Mouse (Mus musculus) heart, embryonic 16.5 days (tissue): ENCODE measurements around the gene Stambpl1. TPM values are rescaled to one million over a fixed set of nuclear protein-coding genes. Genes with fewer than 3 reads are reported as not detected.

ENCODE experiments used
- ATAC-seq: fragments of 200-750 bp; cut with Nextera tagmentation; replicated peaks from 2 replicates; pipeline ENCODE4 v1.8.0; 2017; ENCODE audit warnings: moderate number of reproducible peaks; ENCODE audit not compliant: insufficient read depth, low FRiP score; ENCODE audit errors: extremely low read depth
- H3K27ac ChIP-seq: fragments of 300-500 bp; sonication (generic); 2 replicates; pipeline ENCODE4 v1.5.1; 2014; ENCODE audit warnings: mild to moderate bottlenecking, low read length, control low read depth, moderate library complexity
- H3K27me3 ChIP-seq: fragments of 300-500 bp; sonication (generic); 2 replicates; pipeline ENCODE4 v1.6.1; 2014; ENCODE audit warnings: low read length, mixed read lengths; ENCODE audit not compliant: control insufficient read depth, insufficient read depth
- H3K36me3 ChIP-seq: fragments of 300-500 bp; sonication (generic); 2 replicates; pipeline ENCODE4 v1.6.1; 2014; ENCODE audit not compliant: control insufficient read depth, insufficient read depth
- H3K4me1 ChIP-seq: fragments of 300-500 bp; sonication (generic); 2 replicates; pipeline ENCODE4 v1.6.1; 2014; ENCODE audit warnings: low read length, mixed read lengths; ENCODE audit not compliant: control insufficient read depth, insufficient read depth
- H3K4me2 ChIP-seq: fragments of 300-500 bp; sonication (generic); 2 replicates; pipeline ENCODE4 v1.6.1; 2014; ENCODE audit warnings: low read depth, mild to moderate bottlenecking, control low read depth, low read length
- H3K4me3 ChIP-seq: fragments of 300-500 bp; sonication (generic); 2 replicates; pipeline ENCODE4 v1.5.1; 2014; ENCODE audit warnings: mild to moderate bottlenecking, control low read depth, low read length
- H3K9ac ChIP-seq: fragments of 300-500 bp; sonication (generic); 2 replicates; pipeline ENCODE4 v1.6.1; 2014; ENCODE audit warnings: low read length, control low read depth
- H3K9me3 ChIP-seq: fragments of 300-500 bp; sonication (generic); replicated peaks from 2 replicates; pipeline ENCODE4 v1.6.1; 2016; ENCODE audit warnings: low read length; ENCODE audit not compliant: control insufficient read depth
- WGBS: fragments of 180-500 bp; shearing (Covaris S2); extraction: QIAGEN DNeasy Blood & Tissue Kit; methylation state at CpG from one replicate; pipeline ENCODE4 v1.1.7; 2014; 5-methylcytosine and 5-hydroxymethylcytosine counted together
- polyA plus RNA-seq: library from polyadenylated mRNA; unstranded; fragments of >200 nt; fragmentation: Nextera tagmentation; extraction: Ambion mirVana; gene quantifications from 2 replicates; pipeline ENCODE4 v1.2.1, GENCODE M21; 2015

Gene Stambpl1
- polyA plus RNA-seq, 1 experiment from 2014 or later, result 10.6 TPM

- Histone ChIP-seq H3K9ac (no peak overlapping the region), H3K36me3 (peaks cover 23% of the 10 kb centered on the region), H3K4me1 (no peaks in the 10 kb centered on the region), H3K4me2 (no peak overlapping the region), H3K27me3 (0 out of 2 replicates have a peak, but pooled peaks cover 3% of the 10 kb centered on the region), H3K9me3 (no peaks in the 10 kb centered on the region), H3K27ac (no peak overlapping the region), H3K4me3 (no peak overlapping the region)
- WGBS, result 64% methylated on average over 15 of the region's 15 CpGs
- no peak; the same call in 1 of the 2 replicates for ATAC-seq
Observed at GRCm38 (mm10) chr19:34241247-34241915, 49.4 kb downstream of the Stambpl1 start.

DNA sequence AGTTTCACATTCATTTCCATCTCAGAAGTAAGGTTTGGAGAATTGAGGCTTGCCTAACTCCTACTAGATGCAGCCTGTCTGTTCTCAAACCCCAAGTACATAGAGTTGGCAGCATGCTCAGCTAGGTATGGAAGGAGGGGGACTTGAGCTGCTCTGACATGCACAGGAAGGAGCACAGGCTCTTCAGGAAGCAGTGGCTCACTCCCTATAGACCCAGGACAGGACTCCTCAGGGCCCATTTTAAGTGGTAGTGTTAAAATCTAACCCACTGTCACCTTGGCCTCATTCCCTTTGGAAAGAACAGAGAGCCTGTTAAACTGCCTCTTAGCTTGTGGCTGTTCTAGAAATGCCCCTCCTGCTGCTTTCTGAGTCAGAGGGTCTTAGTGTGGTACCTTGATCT is 50.9 kb downstream of the Stambpl1 start:
- Histone ChIP-seq H3K9ac (no peak overlapping the region), H3K36me3 (peaks cover 22% of the 10 kb centered on the region)
- ATAC-seq, result no peak

GRCm38 (mm10) chr19:34244056-34244455 is 52.0 kb downstream of the Stambpl1 start:
- peaks cover 22% of the 10 kb centered on the region for H3K36me3 ChIP-seq
- WGBS, result 19% methylated on average over 6 of the region's 6 CpGs
- no peak overlapping the region for H3K4me3 ChIP-seq
- no peak; the same call in 1 of the 2 replicates for ATAC-seq
- H3K4me1 ChIP-seq, result no peaks in the 10 kb centered on the region
- no peak overlapping the region for H3K4me2 ChIP-seq
- no peaks in the 10 kb centered on the region for H3K9me3 ChIP-seq
- 0 out of 2 replicates have a peak, but pooled peaks cover 3% of the 10 kb centered on the region for H3K27me3 ChIP-seq
- no peak overlapping the region for H3K9ac ChIP-seq
- no peak overlapping the region for H3K27ac ChIP-seq

More for the DNA sequence above, 50.9 kb downstream of the Stambpl1 start:
- H3K27me3 ChIP-seq, result 0 out of 2 replicates have a peak, but pooled peaks cover 3% of the 10 kb centered on the region
- H3K9me3 ChIP-seq, result no peaks in the 10 kb centered on the region
- no peak overlapping the region for H3K4me3 ChIP-seq
- no peaks in the 10 kb centered on the region for H3K4me1 ChIP-seq
- no peak overlapping the region for H3K4me2 ChIP-seq
- H3K27ac ChIP-seq, result no peak overlapping the region

DNA sequence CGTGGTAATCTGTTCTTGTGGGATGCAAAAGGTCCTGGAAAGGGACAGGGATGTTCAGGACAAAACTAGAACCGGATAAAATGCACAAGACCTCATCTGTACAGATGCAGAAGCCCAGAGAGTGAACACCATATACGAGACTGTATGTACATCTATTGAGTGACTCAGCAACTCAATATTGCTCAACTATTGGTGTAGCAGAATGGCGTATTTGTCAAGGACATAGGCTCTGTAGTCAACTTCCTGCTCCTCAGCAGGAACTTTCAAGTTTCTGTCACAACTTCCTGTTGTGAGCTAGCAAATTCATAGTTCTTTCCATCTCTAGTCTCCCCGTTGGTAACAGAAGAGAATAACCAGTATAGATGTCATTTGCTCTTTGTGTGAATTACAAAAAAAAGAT is 56.5 kb downstream of the Stambpl1 start:
- H3K27ac ChIP-seq, result no peak overlapping the region
- H3K4me1 ChIP-seq, result peaks cover 8% of the 10 kb centered on the region
- no peak overlapping the region for H3K9ac ChIP-seq
- no peak overlapping the region for H3K4me3 ChIP-seq
- H3K36me3 ChIP-seq, result peaks cover 12% of the 10 kb centered on the region
- WGBS, result 77% methylated on average over 5 of the region's 5 CpGs
- H3K4me2 ChIP-seq, result no peak overlapping the region
- no peaks in the 10 kb centered on the region for H3K9me3 ChIP-seq
- H3K27me3 ChIP-seq, result 0 out of 2 replicates have a peak, but pooled peaks cover 3% of the 10 kb centered on the region
- no peak for ATAC-seq

DNA sequence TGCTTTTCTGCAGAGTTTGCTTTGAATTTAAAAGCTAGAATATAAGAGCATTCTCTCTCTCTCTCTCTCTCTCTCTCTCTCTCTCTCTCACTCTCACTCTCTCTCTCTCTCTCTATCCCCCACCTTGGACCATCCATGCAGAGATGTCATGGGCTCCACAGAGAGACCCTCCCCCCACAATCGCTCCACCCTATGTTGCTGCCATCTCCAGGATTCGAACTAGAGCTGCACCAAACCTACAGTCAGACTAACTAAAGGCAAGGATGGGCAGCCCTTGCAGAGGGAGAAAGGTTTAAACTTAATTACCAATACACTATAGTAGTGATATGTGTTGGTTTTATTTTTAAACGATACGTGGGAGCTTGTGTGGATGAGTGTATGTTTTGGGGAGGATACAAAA is 58.6 kb downstream of the Stambpl1 start:
- Histone ChIP-seq H3K27me3 (no peaks in the 10 kb centered on the region), H3K4me2 (no peak overlapping the region), H3K4me3 (no peak overlapping the region), H3K4me1 (peaks cover 12% of the 10 kb centered on the region), H3K36me3 (0 out of 2 replicates have a peak, but pooled peaks cover 7% of the 10 kb centered on the region), H3K9me3 (no peaks in the 10 kb centered on the region), H3K9ac (no peak overlapping the region), H3K27ac (no peak overlapping the region)
- 86% methylated on average over 4 of the region's 4 CpGs for WGBS
- ATAC-seq, result no peak

- WGBS, result 68% methylated on average over 2 of the region's 2 CpGs
- ATAC-seq, result no peak
- 0 out of 2 replicates have a peak, but pooled peaks cover 4% of the 10 kb centered on the region for H3K36me3 ChIP-seq
- H3K4me3 ChIP-seq, result no peak overlapping the region
- H3K27me3 ChIP-seq, result 0 out of 2 replicates have a peak, but pooled peaks cover 2% of the 10 kb centered on the region
- peaks cover 12% of the 10 kb centered on the region for H3K4me1 ChIP-seq
- peak overlapping the region; percentile 64 for H3K4me2 ChIP-seq
- H3K9me3 ChIP-seq, result no peaks in the 10 kb centered on the region
- H3K27ac ChIP-seq, result no peak overlapping the region
- H3K9ac ChIP-seq, result no peak overlapping the region
Observed at GRCm38 (mm10) chr19:34251900-34252299, 59.9 kb downstream of the Stambpl1 start.

- Histone ChIP-seq H3K4me2 (peak overlapping the region; percentile 64), H3K4me1 (peaks cover 12% of the 10 kb centered on the region), H3K27ac (no peak overlapping the region), H3K9me3 (no peaks in the 10 kb centered on the region), H3K4me3 (peak overlapping the region; percentile 30), H3K27me3 (0 out of 2 replicates have a peak, but pooled peaks cover 2% of the 10 kb centered on the region), H3K9ac (peak overlapping the region; percentile 43), H3K36me3 (0 out of 2 replicates have a peak, but pooled peaks cover 3% of the 10 kb centered on the region)
- ATAC-seq, result 0 out of 2 replicates have a peak, but pooled peaks have one; percentile 14
- 34% methylated on average over 9 of the region's 9 CpGs for WGBS
Observed at GRCm38 (mm10) chr19:34252450-34252849, 60.4 kb downstream of the Stambpl1 start.

GRCm38 (mm10) chr19:34254101-34254879 is 62.3 kb downstream of the Stambpl1 start:
- Histone ChIP-seq H3K27ac (peak overlapping the region; percentile 84), H3K36me3 (no peaks in the 10 kb centered on the region), H3K4me1 (peaks cover 12% of the 10 kb centered on the region), H3K9me3 (no peaks in the 10 kb centered on the region), H3K9ac (peak overlapping the region; percentile 71), H3K4me2 (peak overlapping the region; percentile 64), H3K27me3 (0 out of 2 replicates have a peak, but pooled peaks cover 2% of the 10 kb centered on the region), H3K4me3 (peak overlapping the region; percentile 61)
- ATAC-seq, result peak; percentile 73
- WGBS, result 11% methylated on average over 14 of the region's 14 CpGs
